Mouse (Mus musculus) small intestine, adult 2 months (tissue): ENCODE data around the gene Cdc26. TPM values are rescaled to one million over a fixed set of nuclear protein-coding genes. Genes with fewer than 3 reads are reported as not detected.

Source experiments
- H3K27ac ChIP-seq: fragments of 200-500 bp; 2 replicates; pipeline ENCODE4 v1.5.1; 2012; ENCODE audit warnings: low read depth, low read length, control low read depth, inconsistent platforms; ENCODE audit not compliant: insufficient read depth
- H3K27me3 ChIP-seq: fragments of 200-500 bp; 2 replicates; pipeline ENCODE4 v1.6.1; 2012; ENCODE audit warnings: mild to moderate bottlenecking, moderate library complexity, low read length, inconsistent platforms; ENCODE audit not compliant: control insufficient read depth, insufficient read depth
- H3K36me3 ChIP-seq: fragments of 200-500 bp; 2 replicates; pipeline ENCODE4 v1.6.1; 2012; ENCODE audit warnings: mild to moderate bottlenecking, low read length, control low read depth, inconsistent platforms; ENCODE audit not compliant: control insufficient read depth, insufficient read depth
- H3K4me1 ChIP-seq: fragments of 200-500 bp; 2 replicates; pipeline ENCODE4 v1.6.1; 2012; ENCODE audit warnings: low read length, inconsistent platforms, mixed read lengths; ENCODE audit not compliant: control insufficient read depth, insufficient read depth, insufficient read length
- H3K4me3 ChIP-seq: fragments of 200-500 bp; 2 replicates; pipeline ENCODE4 v1.5.1; 2012; ENCODE audit warnings: low read depth, mild to moderate bottlenecking, control low read depth, inconsistent platforms, low read length, moderate library complexity
- CTCF ChIP-seq: fragments of 200-500 bp; IDR thresholded peaks from 2 replicates; pipeline ENCODE4 v1.5.1; 2012; ENCODE audit warnings: low read depth, mild to moderate bottlenecking, control low read depth, inconsistent platforms, low read length, moderate library complexity, mixed read lengths; ENCODE audit not compliant: insufficient replicate concordance, insufficient read length; ENCODE audit errors: extremely low read depth
- POLR2A ChIP-seq: fragments of 200-500 bp; IDR thresholded peaks from 2 replicates; pipeline ENCODE4 v1.6.1; 2012; ENCODE audit warnings: low read depth, mild to moderate bottlenecking, control low read depth, inconsistent platforms, low read length, moderate library complexity
- WGBS: fragments of 180-500 bp; shearing (Covaris S2); methylation state at CpG from one replicate; pipeline ENCODE4 v1.1.7; 2018; 5-methylcytosine and 5-hydroxymethylcytosine counted together
- polyA plus RNA-seq: library from polyadenylated mRNA; depleted of rRNA; stranded (reverse); fragments of >200 nt; gene quantifications from 2 replicates; pipeline ENCODE4 v1.2.3, GENCODE M21; 2012; rRNA removed

The Cdc26 gene
- 3.5 and 6.6 TPM in 2 replicates for polyA plus RNA-seq

DNA sequence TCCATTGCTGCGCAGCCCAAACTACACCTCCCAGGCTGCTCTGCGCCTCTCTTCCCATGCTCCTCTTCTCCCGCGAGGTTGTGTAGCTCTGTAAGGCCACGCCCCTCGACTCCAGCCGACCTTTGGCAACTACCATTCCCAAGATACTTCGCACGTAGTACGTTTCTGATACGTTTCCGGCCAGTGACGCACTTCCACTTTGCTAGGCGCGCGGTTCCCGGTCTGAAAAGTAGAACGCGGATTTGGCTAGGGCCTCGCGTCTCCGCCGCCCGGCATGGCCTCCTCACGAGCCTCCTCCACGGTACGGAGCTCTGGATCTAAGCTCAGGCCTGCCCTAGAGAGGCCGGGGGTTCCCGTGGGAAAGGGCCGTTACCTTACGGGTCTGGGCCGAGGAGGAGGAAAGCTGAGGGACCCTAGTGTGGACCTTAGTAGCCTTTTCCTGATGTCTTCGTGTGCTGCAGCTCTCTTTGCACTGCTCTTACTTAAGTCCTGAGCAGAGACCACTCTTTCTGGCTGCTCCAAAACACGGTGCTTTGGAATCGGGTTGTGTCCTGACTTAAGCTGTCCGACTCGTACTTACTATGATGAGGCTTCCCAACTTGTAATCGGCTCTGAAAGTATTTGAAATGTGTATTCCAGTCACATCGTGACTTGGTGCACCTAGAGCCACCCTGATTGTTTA lies at the start of gene Cdc26, which contains the start of gene Prpf4:
Gene Cdc26 (minus strand): TSS at position 42 of the 682 bp plus-strand sequence.
Gene Prpf4 (plus strand): TSS at position 197 of the 682 bp plus-strand sequence.
- peak; percentile 61; the same call in 1 of the 2 replicates for TF ChIP-seq POLR2A
- TF ChIP-seq CTCF, result no peak
- H3K27me3 ChIP-seq, result no peaks in the 10 kb centered on the region
- H3K4me1 ChIP-seq, result no peaks in the 10 kb centered on the region
- peaks cover 25% of the 10 kb centered on the region for H3K36me3 ChIP-seq
- WGBS, result under 1% methylated on average over 39 of the region's 39 CpGs
- H3K4me3 ChIP-seq, result peak within 1 kb of the TSS; percentile 87
- peak within 1 kb of the TSS; percentile 64 for H3K27ac ChIP-seq

DNA sequence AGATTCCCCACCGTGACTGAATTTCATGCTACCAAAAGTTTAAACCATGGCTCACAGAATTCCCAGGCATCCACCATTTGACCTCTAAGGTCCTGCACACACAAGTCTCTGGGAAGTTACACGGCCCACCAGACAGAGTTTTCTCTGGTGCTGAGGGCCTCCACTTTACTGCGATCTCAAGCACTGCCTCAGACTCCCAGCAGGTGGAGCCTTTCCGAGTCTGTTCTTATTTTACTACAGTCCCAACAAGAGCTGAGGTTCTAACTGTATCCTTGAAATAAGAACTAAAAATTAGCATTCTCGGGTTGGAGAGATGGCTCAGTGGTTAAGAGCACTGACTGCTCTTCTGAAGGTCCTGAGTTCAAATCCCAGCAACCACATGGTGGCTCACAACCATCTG lies 46.6 kb upstream of the Cdc26 start:
- 34% methylated on average over 5 of the region's 5 CpGs for WGBS
- peak; percentile 54; the same call in 1 of the 2 replicates for TF ChIP-seq CTCF
- TF ChIP-seq POLR2A, result no peak
- Histone ChIP-seq H3K4me1 (no peaks in the 10 kb centered on the region), H3K36me3 (no peaks in the 10 kb centered on the region; the same call in 1 of the 2 replicates), H3K27ac (no peak overlapping the region), H3K4me3 (no peak overlapping the region), H3K27me3 (no peaks in the 10 kb centered on the region)

DNA sequence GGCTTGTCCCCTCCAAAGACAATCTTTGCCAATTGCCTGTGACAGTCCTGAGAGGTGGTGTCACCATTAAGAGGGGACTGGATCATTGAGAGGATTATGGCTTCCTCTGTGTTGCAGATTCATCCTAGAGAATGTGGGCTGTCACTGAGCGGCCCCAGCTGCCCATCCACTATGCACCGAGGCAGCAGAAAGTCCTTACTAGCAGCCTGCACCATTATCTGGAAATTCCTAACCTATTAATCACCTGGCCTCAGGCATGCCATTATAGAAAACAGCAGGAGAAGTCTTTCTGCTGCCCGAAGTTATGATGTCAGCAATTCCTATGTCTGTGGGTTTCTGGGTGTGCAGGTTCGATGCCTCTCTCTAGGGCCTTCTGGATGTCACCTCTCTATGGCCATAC lies 32.5 kb upstream of the Cdc26 start:
- Histone ChIP-seq H3K4me3 (no peak overlapping the region), H3K27ac (no peak overlapping the region), H3K4me1 (no peaks in the 10 kb centered on the region; the same call in 1 of the 2 replicates), H3K27me3 (no peaks in the 10 kb centered on the region), H3K36me3 (no peaks in the 10 kb centered on the region)
- TF ChIP-seq POLR2A, result no peak
- TF ChIP-seq CTCF, result no peak
- WGBS, result 61% methylated on average over 4 of the region's 4 CpGs

GRCm38 (mm10) chr4:62440544-62440943 lies 32.1 kb upstream of the Cdc26 start:
- WGBS, result 72% methylated on average over 4 of the region's 4 CpGs
- no peak overlapping the region for H3K4me3 ChIP-seq

GRCm38 (mm10) chr4:62439793-62440192 lies 31.4 kb upstream of the Cdc26 start:
- no peak overlapping the region for H3K27ac ChIP-seq
- WGBS, result 63% methylated on average over 4 of the region's 4 CpGs

More at GRCm38 (mm10) chr4:62440544-62440943, 32.1 kb upstream of the Cdc26 start:
- no peak for TF ChIP-seq CTCF
- no peak for TF ChIP-seq POLR2A
- no peak overlapping the region for H3K27ac ChIP-seq
- H3K27me3 ChIP-seq, result no peaks in the 10 kb centered on the region
- H3K36me3 ChIP-seq, result no peaks in the 10 kb centered on the region
- H3K4me1 ChIP-seq, result no peaks in the 10 kb centered on the region; the same call in 1 of the 2 replicates

GRCm38 (mm10) chr4:62437871-62438270 lies 29.4 kb upstream of the Cdc26 start:
- no peak overlapping the region for H3K4me3 ChIP-seq
- no peaks in the 10 kb centered on the region for H3K36me3 ChIP-seq
- TF ChIP-seq CTCF (no peak), POLR2A (no peak)
- no peaks in the 10 kb centered on the region for H3K27me3 ChIP-seq
- no peak overlapping the region for H3K27ac ChIP-seq
- H3K4me1 ChIP-seq, result peaks cover 7% of the 10 kb centered on the region; the same call in 1 of the 2 replicates
- WGBS, result 54% methylated on average over 7 of the region's 7 CpGs

More at GRCm38 (mm10) chr4:62439793-62440192, 31.4 kb upstream of the Cdc26 start:
- H3K36me3 ChIP-seq, result no peaks in the 10 kb centered on the region
- no peak overlapping the region for H3K4me3 ChIP-seq
- no peaks in the 10 kb centered on the region for H3K27me3 ChIP-seq
- peaks cover 2% of the 10 kb centered on the region; the same call in 1 of the 2 replicates for H3K4me1 ChIP-seq
- no peak for TF ChIP-seq POLR2A
- TF ChIP-seq CTCF, result no peak

DNA sequence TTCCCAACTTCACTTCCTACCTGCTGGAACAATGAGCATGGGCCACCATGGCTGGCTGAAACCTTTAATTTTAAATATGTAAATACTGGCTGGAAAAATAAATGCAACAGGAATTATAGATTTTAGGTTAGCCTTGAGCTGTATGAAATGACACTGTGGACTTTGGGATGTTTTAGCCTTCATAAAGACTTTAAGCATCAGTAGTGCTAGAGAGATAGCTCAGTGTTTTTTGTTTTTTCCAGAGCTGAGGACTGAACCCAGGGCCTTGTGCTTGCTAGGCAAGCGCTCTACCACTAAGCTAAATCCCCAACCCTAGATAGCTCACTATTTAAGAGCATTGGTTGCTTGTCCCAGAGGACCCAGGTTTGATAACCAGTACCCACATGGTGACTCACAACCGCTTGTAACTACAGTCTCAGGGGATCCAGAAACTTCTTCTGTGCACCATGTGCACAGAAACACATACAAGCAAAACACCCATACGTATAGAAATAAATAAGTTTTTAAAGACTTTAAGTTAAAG lies 28.9 kb upstream of the Cdc26 start:
- no peak overlapping the region for H3K27ac ChIP-seq
- no peak for TF ChIP-seq CTCF
- no peak for TF ChIP-seq POLR2A
- no peaks in the 10 kb centered on the region for H3K27me3 ChIP-seq
- 93% methylated on average over 3 of the region's 3 CpGs for WGBS
- H3K4me3 ChIP-seq, result no peak overlapping the region
- H3K4me1 ChIP-seq, result peaks cover 7% of the 10 kb centered on the region; the same call in 1 of the 2 replicates
- no peaks in the 10 kb centered on the region for H3K36me3 ChIP-seq
